Mouse (Mus musculus) liver, postnatal 0 days (tissue): ENCODE results near the gene Kri1. TPM values are rescaled to one million over a fixed set of nuclear protein-coding genes. Genes with fewer than 3 reads are reported as not detected.
A peak's percentile ranks its signal among the peaks of the same experiment; 100 is the strongest.

Source experiments
- ATAC-seq: fragments of 200-750 bp; cut with Nextera tagmentation; 2 replicates; pipeline ENCODE4 v1.8.0; 2017; ENCODE audit warnings: mild to moderate bottlenecking, moderate library complexity
- DNase-seq: peaks from one replicate; pipeline ENCODE4 v3.0.0-alpha.2; 2016
- H3K27ac ChIP-seq: fragments of 300-500 bp; sonication (generic); 2 replicates; pipeline ENCODE4 v1.5.1; 2014; ENCODE audit warnings: antibody characterized with exemption, moderate library complexity, mild to moderate bottlenecking, low read depth
- H3K27me3 ChIP-seq: fragments of 300-500 bp; sonication (generic); 2 replicates; pipeline ENCODE4 v1.6.1; 2014; ENCODE audit warnings: low read length, control low read depth, mixed read lengths; ENCODE audit not compliant: insufficient read depth
- H3K36me3 ChIP-seq: fragments of 300-500 bp; sonication (generic); replicated peaks from 2 replicates; pipeline ENCODE4 v1.6.1; 2014; ENCODE audit warnings: mild to moderate bottlenecking, control low read depth, low read length, moderate library complexity, mixed read lengths; ENCODE audit not compliant: insufficient read depth
- H3K4me1 ChIP-seq: fragments of 300-500 bp; sonication (generic); 2 replicates; pipeline ENCODE4 v1.6.1; 2014; ENCODE audit warnings: antibody characterized with exemption, mild to moderate bottlenecking, control low read depth; ENCODE audit not compliant: insufficient read depth
- H3K4me2 ChIP-seq: fragments of 300-500 bp; sonication (generic); 2 replicates; pipeline ENCODE4 v1.6.1; 2014; ENCODE audit warnings: low read depth, mild to moderate bottlenecking, low read length, moderate library complexity, mixed read lengths
- H3K4me3 ChIP-seq: fragments of 300-500 bp; sonication (generic); 2 replicates; pipeline ENCODE4 v1.5.1; 2014; ENCODE audit warnings: low read depth, low read length
- H3K9ac ChIP-seq: fragments of 300-500 bp; sonication (generic); replicated peaks from 2 replicates; pipeline ENCODE4 v1.6.1; 2014; ENCODE audit warnings: mild to moderate bottlenecking, moderate library complexity
- H3K9me3 ChIP-seq: fragments of 300-500 bp; sonication (generic); 2 replicates; pipeline ENCODE4 v1.6.1; 2016; ENCODE audit warnings: mild to moderate bottlenecking, control low read depth, low read length, mixed read lengths
- CTCF ChIP-seq: sonication (generic); IDR thresholded peaks from 2 replicates; pipeline ENCODE4 v1.5.1; 2016; ENCODE audit warnings: antibody characterized with exemption, low read depth
- EP300 ChIP-seq: IDR thresholded peaks from 2 replicates; pipeline ENCODE4 v1.6.1; 2016; ENCODE audit warnings: antibody characterized with exemption, low read depth, mild to moderate bottlenecking
- WGBS: fragments of 180-500 bp; shearing (Covaris S2); extraction: QIAGEN DNeasy Blood & Tissue Kit; methylation state at CpG from one replicate; pipeline ENCODE4 v1.1.7; 2014; ENCODE audit not compliant: insufficient replicate concordance; 5-methylcytosine and 5-hydroxymethylcytosine counted together
- polyA plus RNA-seq: library from polyadenylated mRNA; unstranded; fragments of >200 nt; fragmentation: Nextera tagmentation; extraction: Ambion mirVana; gene quantifications from 2 replicates; pipeline ENCODE4 v1.2.1, GENCODE M21; 2015

Gene Kri1
- polyA plus RNA-seq, 1 experiment from 2014 or later: 5.3 TPM

DNA sequence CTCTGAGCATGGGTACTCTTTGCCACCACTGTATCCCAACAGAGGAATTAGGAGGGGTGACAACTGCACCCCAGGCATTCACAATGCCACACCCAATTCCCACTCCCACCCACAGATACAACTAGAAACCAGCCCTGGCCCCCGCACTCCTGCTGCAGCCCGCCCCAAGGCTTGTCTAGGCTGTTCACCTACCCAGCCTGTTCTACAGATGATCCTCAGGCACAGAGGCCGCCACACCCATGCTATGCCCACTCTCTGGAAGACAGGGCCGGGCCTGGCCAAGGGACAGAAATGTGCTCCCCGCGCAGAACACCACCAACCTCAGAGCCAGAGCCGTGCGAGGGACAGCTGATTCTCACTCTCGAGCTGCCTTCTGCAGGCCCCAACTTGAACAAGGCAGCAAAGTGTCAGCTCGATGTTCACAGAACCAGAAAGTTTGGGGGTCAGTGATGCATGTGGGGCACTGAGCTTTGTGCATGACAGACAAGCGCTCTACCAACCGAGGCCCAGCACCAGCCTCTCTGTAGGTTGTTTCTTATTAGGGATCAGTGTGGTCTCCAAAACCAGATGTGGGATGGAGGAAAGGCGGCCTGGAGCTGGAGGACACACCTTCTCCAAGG, 36.5 kb downstream of the Kri1 start:
- ATAC-seq: no peak

DNA sequence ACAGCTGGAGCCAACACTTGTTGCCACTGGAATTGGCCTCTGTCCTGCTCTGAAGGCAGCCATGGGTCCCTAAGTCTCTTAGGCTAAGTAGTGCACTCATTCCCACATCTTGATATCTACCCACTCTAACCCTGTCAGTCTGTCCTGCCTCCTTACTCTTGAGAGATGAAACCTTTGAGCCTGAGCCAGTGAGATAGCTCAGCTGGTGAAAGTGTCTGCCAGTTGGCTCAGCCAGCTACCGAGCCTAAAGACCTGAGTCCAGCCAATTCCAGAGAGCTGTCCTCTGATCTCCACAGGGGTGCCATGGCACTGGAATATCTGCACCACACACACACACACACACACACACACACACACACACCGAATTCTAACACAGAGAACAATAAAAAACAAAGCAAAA, 37.3 kb downstream of the Kri1 start:
- 48% methylated on average over 2 of the region's 2 CpGs for WGBS
- ATAC-seq: no peak
- Histone ChIP-seq H3K9ac (no peak overlapping the region), H3K9me3 (no peaks in the 10 kb centered on the region), H3K36me3 (no peaks in the 10 kb centered on the region), H3K27ac (no peak overlapping the region), H3K4me2 (no peak overlapping the region), H3K4me1 (peaks cover 15% of the 10 kb centered on the region), H3K27me3 (peaks cover 49% of the 10 kb centered on the region), H3K4me3 (no peak overlapping the region)
- no peak for TF ChIP-seq CTCF
- TF ChIP-seq EP300: no peak
- DNase-seq: no peak

More for the DNA sequence above, 36.5 kb downstream of the Kri1 start:
- Histone ChIP-seq H3K9me3 (no peaks in the 10 kb centered on the region), H3K27ac (no peak overlapping the region), H3K9ac (no peak overlapping the region), H3K36me3 (no peaks in the 10 kb centered on the region), H3K4me2 (no peak overlapping the region), H3K27me3 (peaks cover 44% of the 10 kb centered on the region), H3K4me3 (no peak overlapping the region), H3K4me1 (peaks cover 15% of the 10 kb centered on the region)
- no peak for DNase-seq
- no peak for TF ChIP-seq EP300
- TF ChIP-seq CTCF: no peak
- WGBS: 73% methylated on average over 13 of the region's 13 CpGs

GRCm38 (mm10) chr9:21249629-21250508, 37.9 kb downstream of the Kri1 start:
- no peaks in the 10 kb centered on the region for H3K36me3 ChIP-seq
- no peak for TF ChIP-seq EP300
- TF ChIP-seq CTCF: no peak
- peaks cover 55% of the 10 kb centered on the region for H3K27me3 ChIP-seq
- H3K9me3 ChIP-seq: no peaks in the 10 kb centered on the region
- DNase-seq: peak; percentile 54
- H3K4me2 ChIP-seq: no peak overlapping the region
- WGBS: 22% methylated on average over 17 of the region's 17 CpGs
- peak; percentile 80 for ATAC-seq
- peaks cover 18% of the 10 kb centered on the region for H3K4me1 ChIP-seq
- H3K27ac ChIP-seq: 0 out of 2 replicates have a peak overlapping the region, but pooled peaks have one; percentile 11
- no peak overlapping the region for H3K9ac ChIP-seq
- H3K4me3 ChIP-seq: no peak overlapping the region

- peaks cover 71% of the 10 kb centered on the region for H3K27me3 ChIP-seq
- ATAC-seq: 0 out of 2 replicates have a peak, but pooled peaks have one; percentile 24
- H3K9ac ChIP-seq: peak within 1 kb of the TSS; percentile 38; the same call in 1 of the 2 replicates
- H3K4me2 ChIP-seq: peak within 1 kb of the TSS; percentile 62
- H3K4me1 ChIP-seq: peaks cover 26% of the 10 kb centered on the region
- H3K27ac ChIP-seq: no peak within 1 kb of the TSS
- DNase-seq: peak; percentile 65
- H3K4me3 ChIP-seq: peak within 1 kb of the TSS; percentile 28
- TF ChIP-seq CTCF: no peak
- no peak for TF ChIP-seq EP300
- 2% methylated on average over 30 of the region's 30 CpGs for WGBS
- no peaks in the 10 kb centered on the region for H3K9me3 ChIP-seq
- H3K36me3 ChIP-seq: no peaks in the 10 kb centered on the region
Measured at GRCm38 (mm10) chr9:21248326-21248725, 39.4 kb downstream of the Kri1 start, which contains the start of gene S1pr5. S1pr5 (minus strand) TSS chr9:21248443.

DNA sequence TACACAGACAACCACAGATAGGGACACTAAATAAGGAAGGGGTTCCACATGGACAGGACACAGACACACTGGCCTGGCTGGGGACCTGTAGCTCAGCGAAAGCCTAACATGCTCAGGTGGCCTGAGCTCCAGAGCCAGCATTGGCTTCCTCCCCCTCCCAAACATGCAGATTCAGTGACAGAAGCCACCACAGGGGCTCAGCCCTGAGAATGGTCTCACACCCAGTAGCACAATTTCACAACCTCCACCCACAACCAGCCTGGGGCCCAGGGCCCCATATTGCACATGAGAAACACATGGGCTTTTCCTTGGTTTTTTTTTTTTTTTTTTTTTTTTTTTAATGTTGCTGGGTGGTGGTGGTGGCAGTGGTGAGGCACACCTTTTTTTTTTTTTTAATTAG, 41.4 kb downstream of the Kri1 start:
- Histone ChIP-seq H3K4me2 (peak overlapping the region; percentile 5; the same call in 1 of the 2 replicates), H3K27me3 (peaks cover 76% of the 10 kb centered on the region), H3K4me3 (no peak overlapping the region), H3K9me3 (no peaks in the 10 kb centered on the region), H3K36me3 (no peaks in the 10 kb centered on the region), H3K27ac (no peak overlapping the region), H3K9ac (no peak overlapping the region), H3K4me1 (peaks cover 26% of the 10 kb centered on the region)
- WGBS: 77% methylated on average over 1 of the region's 1 CpGs
- TF ChIP-seq CTCF (no peak), EP300 (no peak)
- ATAC-seq: no peak
- DNase-seq: no peak

GRCm38 (mm10) chr9:21245113-21245487, 42.7 kb downstream of the Kri1 start:
- H3K36me3 ChIP-seq: no peaks in the 10 kb centered on the region
- H3K4me2 ChIP-seq: peak overlapping the region; percentile 76
- no peak for ATAC-seq
- peaks cover 68% of the 10 kb centered on the region for H3K27me3 ChIP-seq
- H3K9ac ChIP-seq: no peak overlapping the region
- H3K4me1 ChIP-seq: peaks cover 26% of the 10 kb centered on the region
- H3K27ac ChIP-seq: no peak overlapping the region
- H3K9me3 ChIP-seq: no peaks in the 10 kb centered on the region
- TF ChIP-seq EP300 (no peak), CTCF (no peak)
- WGBS: 5% methylated on average over 16 of the region's 16 CpGs
- DNase-seq: no peak
- peak overlapping the region; percentile 53 for H3K4me3 ChIP-seq
